Mouse (Mus musculus): ENCODE results near the gene Prkg1. TPM values are rescaled to one million over a fixed set of nuclear protein-coding genes. Genes with fewer than 3 reads are reported as not detected.
A peak's percentile ranks its signal among the peaks of the same experiment; 100 is the strongest.

Prkg1 gene
- polyA plus RNA-seq, 1 experiment from 2014 or later = 2.2 TPM

GRCm38 (mm10) chr19:31106036-31106435, 658.8 kb downstream of the Prkg1 start:
- Histone ChIP-seq H3K9ac (ENCODE audit: low read depth, low read length) (no peak overlapping the region), H3K27ac (ENCODE audit: low read depth, low read length) (no peak overlapping the region), H3K4me2 (no peak overlapping the region), H3K4me1 (replicated peaks; ENCODE audit: control insufficient read depth, insufficient read depth, low read length) (0 out of 2 replicates have a peak, but pooled peaks cover 3% of the 10 kb centered on the region), H3K4me3 (ENCODE audit: low read depth, low read length) (no peak overlapping the region), H3K9me3 (ENCODE audit: control insufficient read depth, low read length) (no peaks in the 10 kb centered on the region), H3K27me3 (replicated peaks; ENCODE audit: control insufficient read depth, insufficient read depth, low read length) (no peaks in the 10 kb centered on the region), H3K36me3 (ENCODE audit: control insufficient read depth, insufficient read depth, low read length) (no peaks in the 10 kb centered on the region)
- no peak for DNase-seq (ENCODE audit: low spot score)
- ATAC-seq (replicated peaks; ENCODE audit: low FRiP score) = no peak
- 62% methylated on average over 3 of the region's 3 CpGs for WGBS

- H3K27ac ChIP-seq (ENCODE audit: low read depth, low read length) = no peak overlapping the region
- ATAC-seq (replicated peaks; ENCODE audit: low FRiP score) = peak; percentile 56; the same call in 1 of the 2 replicates
These were observed 660.1 kb downstream of the Prkg1 start for GRCm38 (mm10) chr19:31104764-31105163.

GRCm38 (mm10) chr19:31099369-31099768, 665.5 kb downstream of the Prkg1 start:
- Histone ChIP-seq H3K36me3 (ENCODE audit: control insufficient read depth, insufficient read depth, low read length) (no peaks in the 10 kb centered on the region), H3K27me3 (replicated peaks; ENCODE audit: control insufficient read depth, insufficient read depth, low read length) (no peaks in the 10 kb centered on the region), H3K4me1 (replicated peaks; ENCODE audit: control insufficient read depth, insufficient read depth, low read length) (no peaks in the 10 kb centered on the region; the same call in 1 of the 2 replicates), H3K27ac (ENCODE audit: low read depth, low read length) (no peak overlapping the region), H3K9me3 (ENCODE audit: control insufficient read depth, low read length) (no peaks in the 10 kb centered on the region), H3K4me3 (ENCODE audit: low read depth, low read length) (no peak overlapping the region), H3K9ac (ENCODE audit: low read depth, low read length) (no peak overlapping the region), H3K4me2 (no peak overlapping the region)
- ATAC-seq (replicated peaks; ENCODE audit: low FRiP score) = no peak; the same call in 1 of the 2 replicates
- DNase-seq (ENCODE audit: low spot score) = no peak
- 45% methylated on average over 3 of the region's 3 CpGs for WGBS

More at GRCm38 (mm10) chr19:31104764-31105163, 660.1 kb downstream of the Prkg1 start:
- H3K9me3 ChIP-seq (ENCODE audit: control insufficient read depth, low read length) = no peaks in the 10 kb centered on the region
- no peak for DNase-seq (ENCODE audit: low spot score)
- H3K4me2 ChIP-seq = no peak overlapping the region
- 39% methylated on average over 6 of the region's 6 CpGs for WGBS
- H3K4me1 ChIP-seq (replicated peaks; ENCODE audit: control insufficient read depth, insufficient read depth, low read length) = 0 out of 2 replicates have a peak, but pooled peaks cover 3% of the 10 kb centered on the region
- H3K36me3 ChIP-seq (ENCODE audit: control insufficient read depth, insufficient read depth, low read length) = no peaks in the 10 kb centered on the region
- no peak overlapping the region for H3K9ac ChIP-seq (ENCODE audit: low read depth, low read length)
- no peaks in the 10 kb centered on the region for H3K27me3 ChIP-seq (replicated peaks; ENCODE audit: control insufficient read depth, insufficient read depth, low read length)
- H3K4me3 ChIP-seq (ENCODE audit: low read depth, low read length) = no peak overlapping the region

- no peak for DNase-seq (ENCODE audit: low spot score)
- no peak for ATAC-seq (replicated peaks; ENCODE audit: low FRiP score)
- Histone ChIP-seq H3K27me3 (replicated peaks; ENCODE audit: control insufficient read depth, insufficient read depth, low read length) (no peaks in the 10 kb centered on the region), H3K27ac (ENCODE audit: low read depth, low read length) (no peak overlapping the region), H3K9ac (ENCODE audit: low read depth, low read length) (no peak overlapping the region), H3K4me3 (ENCODE audit: low read depth, low read length) (no peak overlapping the region), H3K36me3 (ENCODE audit: control insufficient read depth, insufficient read depth, low read length) (no peaks in the 10 kb centered on the region), H3K4me2 (no peak overlapping the region), H3K4me1 (replicated peaks; ENCODE audit: control insufficient read depth, insufficient read depth, low read length) (no peaks in the 10 kb centered on the region; the same call in 1 of the 2 replicates), H3K9me3 (ENCODE audit: control insufficient read depth, low read length) (no peaks in the 10 kb centered on the region)
- 68% methylated on average over 3 of the region's 3 CpGs for WGBS
These were observed 667.0 kb downstream of the Prkg1 start for GRCm38 (mm10) chr19:31097857-31098256.

GRCm38 (mm10) chr19:31083761-31084160, 681.1 kb downstream of the Prkg1 start:
- DNase-seq (ENCODE audit: low spot score) (no peak), ATAC-seq (replicated peaks; ENCODE audit: low FRiP score) (no peak)
- no peak overlapping the region for H3K27ac ChIP-seq (ENCODE audit: low read depth, low read length)
- H3K9ac ChIP-seq (ENCODE audit: low read depth, low read length) = peak overlapping the region; percentile 80
- no peaks in the 10 kb centered on the region for H3K27me3 ChIP-seq (replicated peaks; ENCODE audit: control insufficient read depth, insufficient read depth, low read length)
- peak overlapping the region; percentile 78 for H3K4me2 ChIP-seq
- 93% methylated on average over 8 of the region's 8 CpGs for WGBS
- H3K4me1 ChIP-seq (replicated peaks; ENCODE audit: control insufficient read depth, insufficient read depth, low read length) = peaks cover 5% of the 10 kb centered on the region; the same call in 1 of the 2 replicates
- peaks cover 14% of the 10 kb centered on the region for H3K36me3 ChIP-seq (ENCODE audit: control insufficient read depth, insufficient read depth, low read length)
- no peaks in the 10 kb centered on the region for H3K9me3 ChIP-seq (ENCODE audit: control insufficient read depth, low read length)
- H3K4me3 ChIP-seq (ENCODE audit: low read depth, low read length) = peak overlapping the region; percentile 81

GRCm38 (mm10) chr19:31082662-31083429, 682.0 kb downstream of the Prkg1 start, which contains the start of gene Cstf2t:
Cstf2t (plus strand) TSS chr19:31082837.
- DNase-seq (ENCODE audit: low spot score) = peak; percentile 93
- 2% methylated on average over 56 of the region's 56 CpGs for WGBS
- Histone ChIP-seq H3K9me3 (ENCODE audit: control insufficient read depth, low read length) (no peaks in the 10 kb centered on the region), H3K27ac (ENCODE audit: low read depth, low read length) (peak within 1 kb of the TSS; percentile 66), H3K27me3 (replicated peaks; ENCODE audit: control insufficient read depth, insufficient read depth, low read length) (no peaks in the 10 kb centered on the region), H3K36me3 (ENCODE audit: control insufficient read depth, insufficient read depth, low read length) (peaks cover 14% of the 10 kb centered on the region), H3K9ac (ENCODE audit: low read depth, low read length) (peak within 1 kb of the TSS; percentile 80), H3K4me3 (ENCODE audit: low read depth, low read length) (peak within 1 kb of the TSS; percentile 81), H3K4me2 (peak within 1 kb of the TSS; percentile 78), H3K4me1 (replicated peaks; ENCODE audit: control insufficient read depth, insufficient read depth, low read length) (peaks cover 5% of the 10 kb centered on the region; the same call in 1 of the 2 replicates)
- peak; percentile 100 for ATAC-seq (replicated peaks; ENCODE audit: low FRiP score)

- peak overlapping the region; percentile 81 for H3K4me3 ChIP-seq (ENCODE audit: low read depth, low read length)
- ATAC-seq (replicated peaks; ENCODE audit: low FRiP score) = peak; percentile 51; the same call in 1 of the 2 replicates
- peak overlapping the region; percentile 78 for H3K4me2 ChIP-seq
- peaks cover 5% of the 10 kb centered on the region; the same call in 1 of the 2 replicates for H3K4me1 ChIP-seq (replicated peaks; ENCODE audit: control insufficient read depth, insufficient read depth, low read length)
- peak overlapping the region; percentile 50; the same call in 1 of the 2 replicates for H3K9ac ChIP-seq (ENCODE audit: low read depth, low read length)
- no peak for DNase-seq (ENCODE audit: low spot score)
- 14% methylated on average over 7 of the region's 7 CpGs for WGBS
- H3K27me3 ChIP-seq (replicated peaks; ENCODE audit: control insufficient read depth, insufficient read depth, low read length) = no peaks in the 10 kb centered on the region
- H3K9me3 ChIP-seq (ENCODE audit: control insufficient read depth, low read length) = no peaks in the 10 kb centered on the region
- H3K27ac ChIP-seq (ENCODE audit: low read depth, low read length) = peak overlapping the region; percentile 43; the same call in 1 of the 2 replicates
- H3K36me3 ChIP-seq (ENCODE audit: control insufficient read depth, insufficient read depth, low read length) = peaks cover 14% of the 10 kb centered on the region
These were observed 682.6 kb downstream of the Prkg1 start for GRCm38 (mm10) chr19:31082226-31082625.

GRCm38 (mm10) chr19:31078241-31078640, 686.6 kb downstream of the Prkg1 start:
- Histone ChIP-seq H3K9ac (ENCODE audit: low read depth, low read length) (no peak overlapping the region), H3K4me1 (replicated peaks; ENCODE audit: control insufficient read depth, insufficient read depth, low read length) (no peaks in the 10 kb centered on the region), H3K27me3 (replicated peaks; ENCODE audit: control insufficient read depth, insufficient read depth, low read length) (no peaks in the 10 kb centered on the region), H3K36me3 (ENCODE audit: control insufficient read depth, insufficient read depth, low read length) (no peaks in the 10 kb centered on the region), H3K9me3 (ENCODE audit: control insufficient read depth, low read length) (no peaks in the 10 kb centered on the region), H3K4me2 (no peak overlapping the region), H3K27ac (ENCODE audit: low read depth, low read length) (no peak overlapping the region), H3K4me3 (ENCODE audit: low read depth, low read length) (no peak overlapping the region)
- 57% methylated on average over 3 of the region's 3 CpGs for WGBS
- ATAC-seq (replicated peaks; ENCODE audit: low FRiP score) = no peak
- DNase-seq (ENCODE audit: low spot score) = no peak

All from liver, embryonic 11.5 days (tissue).